Mouse (Mus musculus) layer of hippocampus, adult 11-12 months (tissue): Measurements from ENCODE around the gene Snrpb2.

ENCODE experiments used
- DNase-seq: peaks from one replicate; pipeline ENCODE4 v3.0.0; 2022; ENCODE audit warnings: low spot score

Gene Snrpb2

DNA sequence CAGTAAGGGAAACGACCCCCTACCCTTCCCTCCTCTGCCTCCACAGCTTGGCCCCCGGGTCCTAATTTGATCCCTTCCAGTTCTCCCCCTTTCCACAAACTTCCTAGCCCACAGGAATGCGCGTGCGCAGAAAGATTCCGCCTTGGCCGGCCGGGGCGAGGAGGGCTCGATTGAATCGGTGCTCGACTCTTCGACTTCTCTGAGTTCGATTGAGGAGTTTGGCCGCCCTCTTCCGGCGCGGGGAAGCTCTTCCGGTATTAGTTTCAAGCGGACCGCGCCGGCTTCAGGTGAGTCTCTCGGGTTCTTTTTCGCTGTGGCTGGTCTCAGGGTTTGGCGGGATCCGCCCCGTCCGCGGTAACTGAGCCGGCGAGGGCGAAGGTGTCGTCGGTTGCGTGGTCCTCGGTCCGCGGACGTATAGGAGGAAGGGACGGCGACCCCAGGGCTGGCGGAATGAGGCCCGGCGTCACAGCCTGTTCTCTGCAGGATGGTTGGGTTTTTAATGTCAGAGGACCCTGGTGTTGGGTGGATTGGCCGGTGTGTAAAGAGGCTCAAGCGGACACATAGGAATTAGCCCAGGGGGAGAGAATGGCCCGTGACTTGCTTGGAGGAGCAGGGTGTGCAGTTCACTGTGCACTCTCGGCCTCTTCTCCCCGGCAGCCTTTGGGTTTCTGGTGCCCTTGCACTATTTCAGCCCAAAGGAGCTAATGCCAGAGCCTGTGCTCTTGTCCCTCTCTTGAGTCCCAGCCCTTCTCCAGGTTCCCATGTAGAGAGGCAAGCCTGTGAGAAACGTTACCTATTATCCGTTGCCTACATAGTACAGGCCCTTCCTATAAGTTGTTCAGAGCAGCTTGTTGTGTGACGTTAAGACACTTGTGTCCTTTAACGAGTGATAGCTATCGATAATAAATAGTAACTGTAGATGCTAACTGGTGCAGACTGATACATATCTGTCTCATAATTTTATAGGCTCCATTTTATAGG is at the start of gene Snrpb2:
Gene Snrpb2 (plus strand): TSS at position 228 of the 981 bp plus-strand sequence.
- peak; percentile 88 for DNase-seq

DNA sequence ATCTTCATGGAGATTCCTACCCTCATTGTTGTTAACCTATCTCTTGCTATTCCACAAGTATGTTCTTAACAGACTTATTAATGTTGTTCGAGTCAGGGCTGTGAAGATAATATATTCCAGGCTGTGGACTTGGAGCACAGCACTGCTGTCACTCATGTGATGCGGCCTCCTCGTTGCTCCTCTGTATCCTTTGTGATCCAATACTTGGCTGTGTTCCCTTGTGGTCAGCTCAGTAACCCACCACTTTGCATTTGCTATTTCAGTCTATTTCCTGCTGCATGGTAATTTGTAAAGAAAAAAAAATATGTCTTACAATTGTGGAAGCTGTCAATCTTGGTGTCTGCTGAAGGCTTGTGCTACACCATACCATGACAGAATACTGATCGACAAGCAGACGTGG is 49.8 kb upstream of the Snrpb2 start:
- DNase-seq, result no peak

DNA sequence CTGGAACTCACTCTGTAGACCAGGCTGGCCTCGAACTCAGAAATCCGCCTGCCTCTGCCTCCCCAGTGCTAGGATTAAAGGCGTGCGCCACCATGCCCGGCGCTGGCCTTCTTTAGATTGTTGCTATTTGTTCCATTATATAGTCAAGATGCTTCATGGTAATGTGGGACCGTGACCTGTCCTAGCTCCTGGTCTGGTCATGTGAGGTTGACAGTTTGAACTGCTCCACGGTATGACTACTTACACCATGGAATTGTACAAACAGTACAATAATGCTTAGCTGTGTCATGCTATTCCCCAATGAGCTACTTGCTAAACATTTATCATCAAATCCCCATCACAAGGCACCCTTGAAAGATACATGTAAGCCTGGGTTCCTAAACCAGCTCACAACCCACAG is 44.8 kb upstream of the Snrpb2 start:
- no peak for DNase-seq

DNA sequence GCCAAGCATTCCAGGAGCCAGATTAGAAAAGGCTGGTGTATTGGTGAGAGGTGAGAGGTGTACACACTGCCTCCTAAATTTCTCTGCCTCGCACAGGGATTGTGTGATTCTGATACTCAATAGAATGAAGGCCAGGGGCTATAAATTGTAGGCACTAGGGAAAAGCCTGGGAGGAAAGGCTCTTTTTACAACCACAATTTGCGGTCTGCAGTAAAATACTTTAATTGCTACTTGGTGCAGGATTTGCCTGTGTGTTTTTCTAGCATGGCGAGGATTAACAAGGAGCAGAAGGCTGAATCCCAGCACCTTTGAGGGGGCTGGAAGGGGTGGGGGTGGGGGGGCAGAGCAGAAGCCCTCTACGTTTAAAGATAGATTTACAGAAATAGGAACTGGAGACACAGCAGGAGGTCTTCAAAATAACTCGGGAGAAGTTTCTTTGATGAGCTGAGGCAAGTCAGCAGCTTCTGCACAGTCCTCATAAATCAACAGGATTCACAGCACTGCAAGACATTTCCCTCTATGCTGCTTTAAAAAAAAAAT is 44.2 kb upstream of the Snrpb2 start:
- no peak for DNase-seq

DNA sequence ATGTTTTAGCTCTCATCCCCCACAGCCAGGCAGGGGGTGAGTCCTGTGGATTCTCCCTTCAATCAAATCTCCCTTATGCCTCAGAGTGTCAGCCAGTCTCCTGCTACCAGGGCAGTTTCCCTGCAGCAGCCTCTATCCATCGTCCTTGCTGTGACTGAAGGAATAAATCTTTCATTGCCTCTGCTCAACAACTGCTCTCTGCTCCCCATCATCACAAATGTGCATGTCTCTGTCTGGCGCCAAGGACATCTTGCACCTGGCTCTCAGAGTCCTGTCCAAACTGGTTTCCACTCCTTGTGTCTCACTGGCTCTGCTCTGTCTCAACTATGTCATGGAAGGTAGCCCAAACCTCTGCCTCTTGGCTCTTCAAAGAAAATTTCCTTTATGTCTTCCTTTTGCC is 43.1 kb upstream of the Snrpb2 start:
- DNase-seq, result no peak

DNA sequence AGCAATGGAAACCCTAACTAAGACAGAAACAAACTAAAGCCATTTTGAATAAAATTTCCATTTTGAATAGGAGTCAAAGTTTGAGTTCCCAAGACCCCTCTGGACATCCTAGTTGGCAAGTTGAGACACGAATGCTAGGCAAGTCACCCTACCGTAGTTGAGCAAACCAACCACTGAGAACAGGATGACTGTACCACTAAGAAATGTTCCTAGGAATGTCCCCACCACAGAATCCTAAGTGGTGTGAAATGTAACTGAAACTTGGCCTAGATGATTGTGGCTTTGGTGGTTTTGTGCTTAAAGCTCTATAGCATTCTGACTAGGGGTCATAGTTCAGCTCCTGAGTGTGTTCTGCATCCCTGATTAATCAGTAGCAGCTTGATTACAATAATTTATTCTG is 39.5 kb upstream of the Snrpb2 start:
- no peak for DNase-seq

DNA sequence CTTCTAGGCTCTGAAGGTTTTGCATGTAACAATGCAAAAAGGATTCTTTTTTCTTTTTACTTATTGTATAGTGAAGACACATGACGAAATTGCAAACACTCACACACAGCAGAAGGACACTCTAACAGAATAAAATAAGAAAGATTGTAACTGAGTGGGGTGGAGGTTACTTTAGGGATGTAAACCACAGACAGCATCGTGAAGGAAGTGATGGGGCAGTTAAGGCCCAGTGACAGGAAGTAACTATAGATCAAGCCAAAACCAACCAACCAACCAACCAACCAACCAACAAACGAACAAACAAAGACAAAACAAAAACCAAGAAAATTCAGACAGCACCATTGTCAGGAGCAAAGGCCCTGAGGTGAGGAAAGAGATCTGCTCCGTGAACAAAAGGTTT is 38.6 kb upstream of the Snrpb2 start:
- no peak for DNase-seq

DNA sequence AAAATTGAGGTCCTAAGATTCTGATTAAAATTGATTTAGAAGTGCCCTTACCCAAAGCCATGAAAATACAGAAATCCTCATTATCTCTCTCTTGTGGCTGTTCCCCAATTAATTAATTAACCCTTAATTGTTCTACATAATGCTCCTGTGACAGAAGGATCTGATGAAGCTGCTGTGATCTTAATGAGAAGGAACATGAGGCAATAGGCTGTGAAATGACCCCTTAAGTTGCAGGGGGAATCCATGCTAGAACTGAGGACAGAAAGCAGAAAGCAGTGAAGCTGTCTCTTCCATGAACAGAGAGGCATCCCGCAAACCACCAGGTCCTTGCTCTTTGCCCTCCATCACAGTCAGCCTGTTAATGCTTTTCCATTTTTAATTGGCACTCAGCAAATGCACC is 31.6 kb upstream of the Snrpb2 start:
- no peak for DNase-seq

DNA sequence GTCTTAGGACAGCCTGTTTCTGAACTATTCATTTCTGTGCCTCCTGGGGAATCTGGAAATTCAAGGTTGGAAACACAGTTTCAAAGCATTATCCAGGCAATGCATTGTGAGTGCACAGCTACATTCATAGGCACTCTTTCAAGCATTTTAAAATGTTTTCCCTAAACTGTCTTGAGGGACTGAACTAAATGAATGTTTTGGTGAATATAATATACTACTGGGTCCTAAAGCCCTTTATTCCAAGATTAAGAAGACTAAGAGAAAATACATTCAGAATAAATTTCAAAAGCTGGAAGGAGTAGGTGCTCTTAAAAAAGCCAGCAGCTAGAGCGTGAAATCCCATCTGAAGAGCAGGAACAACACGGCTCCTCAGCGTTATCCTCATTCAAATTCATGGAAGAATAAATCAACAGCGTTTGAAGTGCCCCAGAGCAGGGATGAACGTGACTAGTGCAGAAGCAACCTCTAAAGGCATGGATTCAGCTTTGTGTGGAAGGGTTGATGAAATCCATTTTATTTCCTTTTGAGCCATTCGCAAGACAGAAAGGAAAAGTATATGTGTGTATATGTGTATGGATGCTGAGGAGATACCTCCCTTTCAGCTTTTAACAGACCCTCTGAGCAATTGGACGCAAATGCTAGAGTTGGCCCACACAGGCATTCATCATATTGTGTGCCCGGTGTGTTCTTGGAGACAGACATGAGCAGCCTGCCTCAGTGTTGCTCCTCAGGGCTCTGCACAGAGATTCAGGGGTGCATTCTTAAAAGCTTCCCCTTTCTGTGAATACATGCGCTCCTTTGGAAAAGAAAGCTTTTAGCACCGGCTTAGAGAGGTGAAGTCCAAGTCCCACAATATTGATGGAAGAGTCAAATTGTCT is 30.2 kb upstream of the Snrpb2 start:
- no peak for DNase-seq

DNA sequence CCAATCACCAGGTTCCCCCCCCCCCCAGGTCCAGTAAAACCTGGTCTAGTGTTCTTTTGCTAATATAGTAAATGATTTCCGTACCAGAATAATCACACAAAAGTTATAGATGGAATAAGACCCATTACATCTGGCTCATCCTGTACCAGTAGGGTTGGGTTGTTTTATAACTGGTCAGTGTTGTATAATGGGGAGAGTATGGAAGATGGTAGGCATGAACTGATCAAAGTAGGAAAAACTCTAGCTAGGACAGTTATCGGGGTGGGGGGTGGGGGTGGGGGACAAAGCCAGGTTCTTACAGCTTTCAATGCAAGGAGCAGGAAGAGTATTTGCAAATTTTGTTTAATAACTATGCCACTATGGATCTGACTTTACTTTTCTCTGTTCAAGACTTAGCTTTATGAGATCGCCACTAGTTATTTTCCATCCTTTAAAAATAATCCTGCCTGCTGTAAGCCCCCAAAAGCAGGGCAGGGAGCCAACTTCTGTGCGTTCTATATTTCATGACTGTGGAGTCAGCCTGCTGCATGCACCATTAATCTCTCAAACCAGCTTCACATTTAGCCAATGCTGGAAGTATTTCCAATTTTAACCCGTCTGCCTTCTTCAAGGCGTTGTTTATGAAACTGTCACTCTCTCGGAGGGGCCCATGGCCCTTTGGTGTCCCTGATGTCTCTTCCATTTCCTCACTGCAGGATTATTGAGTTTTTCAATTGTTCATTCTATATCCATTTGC is 28.3 kb upstream of the Snrpb2 start:
- no peak for DNase-seq

DNA sequence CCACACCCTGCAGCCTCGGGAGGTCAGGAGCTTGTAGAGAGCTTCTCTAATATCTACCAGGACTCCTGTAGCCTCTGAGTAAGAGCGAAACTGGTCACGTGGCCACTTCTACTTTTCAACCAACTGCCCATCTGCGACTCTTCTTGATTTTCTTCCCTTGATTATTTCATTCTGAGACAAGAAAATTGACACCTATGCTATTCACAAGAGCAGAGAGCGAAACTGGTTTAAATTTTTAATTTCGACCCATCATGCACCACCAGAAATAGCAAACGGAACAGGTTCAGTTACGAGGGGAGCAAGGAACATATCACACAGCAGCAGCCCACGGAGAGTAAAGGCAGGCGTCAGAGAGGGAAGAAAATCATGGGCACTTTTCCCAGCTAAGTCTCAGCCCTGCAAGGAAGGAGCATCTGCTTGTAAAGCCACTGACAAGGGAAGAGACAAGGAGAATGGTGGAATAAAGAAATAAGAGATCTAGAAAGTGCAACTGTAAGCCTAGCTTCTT is 27.7 kb upstream of the Snrpb2 start:
- peak; percentile 55 for DNase-seq

DNA sequence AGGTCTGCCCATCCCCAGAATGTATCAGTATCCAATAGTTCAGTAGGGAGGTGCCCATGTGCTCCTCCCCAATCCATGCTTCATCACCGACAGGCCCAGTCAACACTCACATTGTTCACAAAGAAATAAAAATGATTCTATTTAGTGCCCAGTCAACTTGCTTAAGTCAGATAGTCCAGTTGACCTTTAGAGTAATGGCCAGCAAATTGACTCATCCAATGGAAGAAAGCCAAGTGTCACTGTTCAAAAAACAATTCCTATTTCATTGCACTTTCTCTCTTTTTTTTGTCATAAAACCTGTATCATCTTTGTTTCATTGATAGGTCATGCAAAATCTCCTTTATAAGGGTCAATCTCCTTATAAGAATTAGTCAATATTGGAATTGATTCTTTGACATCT is 21.2 kb upstream of the Snrpb2 start:
- no peak for DNase-seq

DNA sequence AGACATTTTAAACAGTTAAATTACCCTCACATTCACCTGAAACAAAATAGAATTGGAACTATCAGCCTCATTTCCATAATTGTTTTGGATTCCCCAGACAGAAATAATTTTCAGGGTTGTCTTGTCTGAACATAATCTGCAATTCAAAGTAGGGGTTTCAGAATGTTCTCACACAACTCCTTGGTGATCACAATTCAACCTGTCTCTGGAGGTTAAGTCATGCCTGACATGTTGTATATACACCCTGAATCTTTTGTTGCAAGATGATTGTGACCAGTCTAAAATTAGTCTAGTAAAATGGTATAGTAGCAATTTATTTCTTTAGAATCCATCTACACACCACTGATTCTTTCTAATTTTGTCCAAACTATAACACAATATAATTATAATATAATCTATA is 7.6 kb upstream of the Snrpb2 start:
- DNase-seq, result no peak

DNA sequence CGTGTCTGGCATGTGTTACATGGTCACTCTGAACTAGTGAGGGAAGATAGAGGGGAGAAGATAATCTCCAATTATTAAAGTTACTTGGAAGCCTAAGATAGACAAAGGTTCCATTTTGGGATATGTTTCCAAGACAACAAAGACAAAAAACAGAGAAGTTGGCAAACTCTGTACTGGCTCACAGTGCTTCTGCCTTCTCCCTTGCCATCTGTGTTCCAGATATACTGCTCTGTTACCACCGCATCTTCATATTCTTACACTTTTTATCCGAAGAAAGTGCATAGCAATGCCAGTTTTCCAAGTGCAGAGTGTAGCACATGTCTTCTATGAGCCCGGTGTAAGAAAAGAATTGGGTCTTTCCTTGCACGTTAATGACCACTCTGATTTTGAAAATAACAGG is 6.1 kb upstream of the Snrpb2 start:
- DNase-seq, result peak; percentile 25

DNA sequence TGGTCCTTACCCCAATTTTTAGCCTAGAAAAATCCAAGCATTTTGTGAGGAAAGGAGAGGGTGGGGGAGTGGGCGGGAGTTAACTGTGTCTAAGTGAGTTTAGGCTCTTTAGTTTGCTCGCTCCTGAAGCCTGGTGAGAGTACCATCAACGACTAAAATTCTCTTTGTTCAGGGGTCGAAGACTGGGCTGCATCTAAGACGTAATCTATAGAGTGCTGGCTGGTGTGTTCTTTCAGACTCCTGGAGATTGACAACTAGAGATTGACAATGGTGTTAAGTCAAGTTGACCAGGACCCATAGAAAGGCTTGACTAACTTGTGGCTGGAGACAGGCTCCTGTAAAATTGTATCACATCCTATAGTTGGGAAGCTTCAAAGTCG is 417 bp upstream of the Snrpb2 start:
- no peak for DNase-seq

DNA sequence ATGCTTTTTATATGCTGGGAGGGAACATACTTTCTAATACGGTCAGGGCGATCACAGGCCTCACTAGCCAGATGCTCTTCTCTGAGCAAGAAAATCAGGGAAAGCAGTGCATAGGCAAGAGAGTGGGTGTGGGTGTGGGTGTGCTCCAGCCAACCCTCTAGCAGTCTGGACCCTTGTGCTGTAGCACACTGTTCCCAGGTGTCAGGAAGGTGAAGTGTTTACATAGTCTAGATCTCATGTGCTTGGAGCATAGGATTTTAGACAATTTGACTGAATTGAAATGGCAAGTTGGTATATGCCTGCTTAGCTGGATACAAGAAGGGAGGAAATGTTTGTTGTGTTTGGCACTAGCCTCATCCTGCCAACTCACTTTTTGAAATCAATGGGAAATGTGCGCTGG is 3.1 kb downstream of the Snrpb2 start:
- DNase-seq, result no peak

DNA sequence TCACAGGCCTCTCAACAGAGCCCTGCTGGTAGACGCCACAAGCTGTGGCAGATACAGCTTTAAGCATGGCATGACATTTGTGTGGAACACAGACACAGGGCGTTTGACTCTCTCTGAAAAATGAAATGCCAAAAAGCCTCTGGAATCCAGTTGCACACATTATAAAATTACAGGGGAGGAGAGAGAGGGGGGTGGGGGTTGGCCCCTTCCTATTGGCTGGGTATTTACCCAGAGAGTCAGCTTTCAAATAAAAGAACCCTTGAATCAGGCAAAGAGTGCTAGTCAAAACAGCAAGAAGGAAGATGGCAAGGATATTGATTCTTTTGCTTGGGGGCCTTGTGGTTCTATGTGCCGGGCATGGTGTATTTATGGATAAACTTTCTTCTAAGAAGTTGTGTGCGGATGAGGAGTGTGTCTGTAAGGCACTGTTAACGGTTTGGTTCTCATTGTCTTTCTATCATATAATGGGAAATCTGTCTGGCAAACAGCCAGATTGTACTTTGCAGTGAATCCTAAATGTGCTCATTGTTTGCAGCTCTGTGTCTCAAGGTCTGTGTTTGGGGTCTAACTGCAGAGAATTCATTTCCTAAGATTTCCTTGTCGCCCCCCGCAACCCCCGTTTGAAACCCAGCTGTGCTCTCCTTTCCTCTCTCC is 15.5 kb downstream of the Snrpb2 start, which contains the start of gene Otor:
Gene Otor (plus strand): TSS at position 276 of the 654 bp plus-strand sequence.
- DNase-seq, result no peak

DNA sequence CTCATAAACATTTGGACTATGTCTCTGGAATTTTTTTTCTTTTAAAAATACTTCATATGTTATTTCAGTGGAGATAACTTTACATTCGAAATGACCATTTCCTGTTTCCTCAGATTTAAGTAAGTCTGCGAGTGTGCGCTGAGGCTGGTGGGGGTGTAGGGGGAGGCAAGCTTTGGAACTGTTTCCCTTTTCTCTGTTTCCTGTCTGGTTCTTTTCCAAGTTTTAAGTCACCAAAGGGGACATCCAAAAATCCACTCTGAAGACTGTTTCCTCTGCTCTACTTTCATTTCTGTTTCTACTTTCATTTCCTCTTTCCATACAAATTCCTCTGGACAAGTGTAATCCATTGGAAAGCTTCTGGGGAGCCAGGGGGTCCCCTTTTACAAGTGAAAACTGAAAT is 18.9 kb downstream of the Snrpb2 start:
- peak; percentile 16 for DNase-seq

DNA sequence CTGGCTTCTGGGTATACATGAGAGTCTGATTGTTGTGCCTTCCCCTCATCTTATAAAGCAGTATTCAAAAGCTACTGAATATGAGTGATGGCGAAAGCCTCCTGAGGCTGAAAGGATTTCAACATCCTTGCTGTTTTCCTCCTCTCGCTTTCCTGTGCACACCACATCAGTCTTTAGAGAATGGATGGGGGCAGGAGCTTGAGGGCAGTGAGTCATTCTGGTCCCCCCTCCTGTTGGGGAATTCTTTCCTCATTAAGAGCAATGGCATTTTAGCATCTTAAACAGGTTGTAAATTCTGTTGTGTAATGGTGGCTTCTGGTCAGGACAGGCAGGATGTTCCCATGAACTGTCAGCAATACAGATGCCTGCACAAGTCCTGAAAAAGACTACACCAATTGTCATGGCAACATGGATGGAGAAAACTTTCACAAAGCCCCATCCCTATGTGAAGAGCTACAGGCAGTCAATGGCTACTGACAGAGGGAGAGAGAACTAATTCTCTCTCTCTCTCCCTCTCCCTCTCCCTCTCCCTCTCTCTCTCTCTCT is 22.1 kb downstream of the Snrpb2 start:
- no peak for DNase-seq

DNA sequence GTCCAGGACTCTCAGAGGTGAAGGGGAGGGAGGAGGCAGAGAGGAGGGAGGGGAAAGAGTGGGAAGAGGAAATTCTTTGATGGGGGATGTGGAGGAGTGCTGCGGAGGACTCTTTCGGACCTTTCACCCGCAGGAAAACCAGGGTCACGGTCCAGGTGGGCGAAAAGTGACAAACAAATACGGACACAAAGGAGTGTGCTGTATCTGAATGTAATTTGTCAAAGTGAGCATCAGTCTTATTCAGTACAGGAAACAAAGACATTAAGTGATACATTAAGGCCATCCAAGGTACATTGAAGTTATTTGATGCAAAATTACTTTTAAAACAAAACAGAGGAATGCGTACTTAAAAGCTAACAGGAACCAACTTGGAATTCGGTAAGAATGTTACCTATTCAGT is 27.0 kb downstream of the Snrpb2 start:
- DNase-seq, result no peak

DNA sequence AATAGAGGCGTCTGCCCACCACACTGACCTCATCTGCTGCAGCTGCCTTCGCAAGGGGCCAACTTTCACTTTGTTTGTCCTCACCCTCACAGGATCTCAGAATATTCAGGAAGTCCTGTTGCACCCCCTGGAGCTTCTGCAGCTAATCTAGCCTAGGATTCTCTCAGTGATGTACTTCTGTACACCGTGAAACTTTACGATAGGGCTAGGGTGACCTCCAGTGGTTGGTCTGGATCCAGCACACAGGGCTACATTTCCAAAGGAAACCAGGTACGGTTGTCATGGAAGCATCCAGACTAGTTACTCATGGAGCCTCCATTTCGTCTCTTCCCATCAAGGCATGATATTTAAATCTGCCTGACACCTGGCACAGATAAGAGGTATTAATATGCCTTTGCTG is 30.9 kb downstream of the Snrpb2 start:
- DNase-seq, result peak; percentile 83
